Mouse (Mus musculus) splenic B cell, adult 2 months (primary cell): Measurements from ENCODE around the gene 2810408A11Rik.
"Not testable (repeated sequence)": the region's sequence is repeated elsewhere in the genome, so short reads cannot be mapped to it uniquely, and the experiment has no call there.

Experiments
- DNase-seq: peaks from one replicate; pipeline ENCODE4 v3.0.0-alpha.2; 2011; ENCODE audit warnings: low read depth, low spot score
- H3K27me3 ChIP-seq: 2 replicates; pipeline ENCODE4 v1.6.1; 2012; ENCODE audit warnings: mild to moderate bottlenecking, low read length, moderate library complexity, mixed read lengths; ENCODE audit not compliant: control insufficient read depth, poor library complexity, insufficient read depth, severe bottlenecking
- H3K36me3 ChIP-seq: 2 replicates; pipeline ENCODE4 v1.6.1; 2012; ENCODE audit warnings: mild to moderate bottlenecking, low read length, moderate library complexity, mixed read lengths; ENCODE audit not compliant: control insufficient read depth, poor library complexity, insufficient read depth, severe bottlenecking

Gene 2810408A11Rik

GRCm38 (mm10) chr11:69936156-69936555, 35.4 kb upstream of the 2810408A11Rik start:
- DNase-seq: peak; percentile 30

GRCm38 (mm10) chr11:69935137-69935879, 34.5 kb upstream of the 2810408A11Rik start, which contains the start of gene Ybx2:
Gene Ybx2, plus strand, starts transcription at chr11:69935796.
- Histone ChIP-seq H3K36me3 (no peaks in the 10 kb centered on the region), H3K27me3 (peaks cover 3% of the 10 kb centered on the region)
- DNase-seq: peak; percentile 89

More at GRCm38 (mm10) chr11:69936156-69936555, 35.4 kb upstream of the 2810408A11Rik start:
- no peaks in the 10 kb centered on the region for H3K36me3 ChIP-seq
- peaks cover 3% of the 10 kb centered on the region for H3K27me3 ChIP-seq

GRCm38 (mm10) chr11:69934681-69935080, 33.9 kb upstream of the 2810408A11Rik start:
- no peak for DNase-seq
- Histone ChIP-seq H3K27me3 (peaks cover 3% of the 10 kb centered on the region), H3K36me3 (no peaks in the 10 kb centered on the region)

- DNase-seq: peak; percentile 91
- peaks cover 3% of the 10 kb centered on the region for H3K27me3 ChIP-seq
These were observed 33.4 kb upstream of the 2810408A11Rik start for GRCm38 (mm10) chr11:69934169-69934568.

GRCm38 (mm10) chr11:69933066-69933465, 32.3 kb upstream of the 2810408A11Rik start:
- no peak for DNase-seq
- Histone ChIP-seq H3K36me3 (no peaks in the 10 kb centered on the region), H3K27me3 (peaks cover 3% of the 10 kb centered on the region)

More at GRCm38 (mm10) chr11:69934169-69934568, 33.4 kb upstream of the 2810408A11Rik start:
- H3K36me3 ChIP-seq: no peaks in the 10 kb centered on the region

GRCm38 (mm10) chr11:69932254-69932653, 31.5 kb upstream of the 2810408A11Rik start:
- Histone ChIP-seq H3K27me3 (peaks cover 3% of the 10 kb centered on the region), H3K36me3 (no peaks in the 10 kb centered on the region)
- DNase-seq: peak; percentile 47

GRCm38 (mm10) chr11:69931769-69932168, 31.0 kb upstream of the 2810408A11Rik start:
- peaks cover 3% of the 10 kb centered on the region for H3K27me3 ChIP-seq
- no peaks in the 10 kb centered on the region for H3K36me3 ChIP-seq
- no peak for DNase-seq

GRCm38 (mm10) chr11:69930967-69931537, 30.3 kb upstream of the 2810408A11Rik start:
- DNase-seq: peak; percentile 77
- no peaks in the 10 kb centered on the region for H3K27me3 ChIP-seq
- no peaks in the 10 kb centered on the region for H3K36me3 ChIP-seq

- DNase-seq, H3K36me3 ChIP-seq, H3K27me3 ChIP-seq: not testable (repeated sequence)
These were observed 29.4 kb upstream of the 2810408A11Rik start for GRCm38 (mm10) chr11:69930176-69930575.

- no peaks in the 10 kb centered on the region for H3K36me3 ChIP-seq
- H3K27me3 ChIP-seq: no peaks in the 10 kb centered on the region
- DNase-seq: no peak
These were observed 28.9 kb upstream of the 2810408A11Rik start for GRCm38 (mm10) chr11:69929712-69930111.

- Histone ChIP-seq H3K36me3 (no peaks in the 10 kb centered on the region), H3K27me3 (no peaks in the 10 kb centered on the region)
- no peak for DNase-seq
These were observed 26.7 kb upstream of the 2810408A11Rik start for GRCm38 (mm10) chr11:69927501-69927900.

- H3K27me3 ChIP-seq: no peaks in the 10 kb centered on the region
- peaks cover 6% of the 10 kb centered on the region for H3K36me3 ChIP-seq
- no peak for DNase-seq
These were observed 22.0 kb upstream of the 2810408A11Rik start for GRCm38 (mm10) chr11:69922796-69923195.

GRCm38 (mm10) chr11:69922012-69922756, 21.4 kb upstream of the 2810408A11Rik start:
- peaks cover 10% of the 10 kb centered on the region for H3K36me3 ChIP-seq
- DNase-seq: peak; percentile 51

GRCm38 (mm10) chr11:69921114-69922011, 20.6 kb upstream of the 2810408A11Rik start, which contains the start of gene Eif5a:
Gene Eif5a, minus strand, starts transcription at chr11:69921958.
- peaks cover 12% of the 10 kb centered on the region for H3K36me3 ChIP-seq
- peak; percentile 100 for DNase-seq
- H3K27me3 ChIP-seq: no peaks in the 10 kb centered on the region

More at GRCm38 (mm10) chr11:69922012-69922756, 21.4 kb upstream of the 2810408A11Rik start:
- no peaks in the 10 kb centered on the region for H3K27me3 ChIP-seq
